Mouse (Mus musculus): ENCODE data around the gene Pigk. TPM values are rescaled to one million over a fixed set of nuclear protein-coding genes. Genes with fewer than 3 reads are reported as not detected.
A peak's percentile ranks its signal among the peaks of the same experiment; 100 is the strongest.

The Pigk gene
- polyA plus RNA-seq, 1 experiment from 2014 or later: 42.4 TPM

DNA sequence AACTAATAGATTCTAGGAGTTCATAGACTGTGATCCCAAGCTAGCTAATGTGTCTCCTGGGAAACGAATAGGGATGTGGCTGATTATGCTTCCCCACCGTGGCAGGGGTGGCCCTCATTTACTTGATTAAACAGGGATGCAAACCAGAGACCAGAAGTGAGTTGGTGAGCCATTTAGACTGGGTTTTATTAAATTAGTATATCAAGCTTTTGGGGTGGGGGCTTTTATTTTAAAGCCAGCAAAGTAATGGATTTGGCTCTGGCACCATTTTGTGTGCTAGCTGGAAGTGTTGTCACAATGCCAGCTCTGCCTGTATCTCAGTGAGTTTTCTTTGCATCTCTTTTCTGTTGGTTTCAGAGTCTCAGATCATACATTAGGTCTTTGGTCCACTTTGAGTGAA is 43.0 kb downstream of the Pigk start:
- no peak overlapping the region for H3K4me3 ChIP-seq (ENCODE audit: low read depth, low read length)
- WGBS: 65% methylated on average over 2 of the region's 2 CpGs
- no peak for ATAC-seq (ENCODE audit: insufficient read depth, low FRiP score, low TSS enrichment)
- no peak overlapping the region for H3K9ac ChIP-seq (ENCODE audit: low read length)
- no peaks in the 10 kb centered on the region for H3K9me3 ChIP-seq (ENCODE audit: control insufficient read depth, low read length)
- H3K4me1 ChIP-seq (ENCODE audit: control insufficient read depth, insufficient read depth, low read length): no peaks in the 10 kb centered on the region; the same call in 1 of the 2 replicates
- H3K27me3 ChIP-seq (ENCODE audit: control insufficient read depth, insufficient read depth, low read length): no peaks in the 10 kb centered on the region
- no peak for DNase-seq (ENCODE audit: low spot score)
- H3K4me2 ChIP-seq (ENCODE audit: low read depth): no peak overlapping the region
- no peaks in the 10 kb centered on the region for H3K36me3 ChIP-seq (ENCODE audit: control insufficient read depth, insufficient read depth, low read length)
- H3K27ac ChIP-seq (ENCODE audit: low read depth, low read length): no peak overlapping the region

DNA sequence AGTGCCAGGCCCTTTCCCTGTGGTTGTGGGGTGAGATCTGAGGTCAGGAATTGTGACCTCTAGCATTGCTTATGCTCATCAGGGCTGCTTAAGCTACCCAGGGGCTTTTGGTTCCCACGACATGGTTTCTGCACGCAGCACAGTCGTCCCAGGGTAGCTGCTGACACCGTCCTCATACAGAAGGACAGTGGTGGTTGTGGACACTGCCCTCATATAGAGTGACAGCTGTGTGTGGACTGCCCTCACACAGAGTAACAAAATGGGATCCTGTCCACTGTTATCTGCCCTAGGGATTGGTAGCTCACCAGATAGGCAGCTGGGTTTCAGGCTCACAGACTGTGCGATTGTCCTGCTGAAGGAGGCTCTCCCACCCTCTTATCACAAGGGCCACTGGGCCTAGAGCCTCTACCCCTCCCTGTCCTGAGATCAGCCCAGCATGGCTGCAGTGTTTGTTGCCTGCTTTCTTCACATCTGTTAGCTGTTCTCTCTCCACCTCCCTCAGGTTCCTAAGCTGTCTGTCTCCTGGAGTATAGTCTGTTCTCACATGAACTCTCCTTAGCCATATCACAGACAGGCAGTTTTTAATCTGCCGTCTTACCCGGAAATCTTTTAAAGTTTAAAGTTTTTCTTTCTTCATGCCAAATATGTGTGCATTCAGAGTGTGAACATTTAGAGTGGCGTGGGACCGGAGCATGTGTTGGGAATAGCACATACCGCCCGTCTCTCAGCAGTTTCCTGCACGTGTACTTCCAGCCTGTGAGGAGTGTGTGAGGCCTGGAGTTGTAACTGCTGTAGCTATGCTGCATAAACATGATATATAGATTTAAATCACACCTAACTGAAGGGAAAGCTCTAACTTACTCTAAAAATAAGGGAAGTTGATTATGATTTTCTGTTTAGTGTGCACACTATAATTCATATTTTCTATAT is 43.8 kb downstream of the Pigk start:
- WGBS: 82% methylated on average over 12 of the region's 12 CpGs
- 0 out of 2 replicates have a peak, but pooled peaks have one; percentile 21 for ATAC-seq (ENCODE audit: insufficient read depth, low FRiP score, low TSS enrichment)
- no peaks in the 10 kb centered on the region for H3K36me3 ChIP-seq (ENCODE audit: control insufficient read depth, insufficient read depth, low read length)

DNA sequence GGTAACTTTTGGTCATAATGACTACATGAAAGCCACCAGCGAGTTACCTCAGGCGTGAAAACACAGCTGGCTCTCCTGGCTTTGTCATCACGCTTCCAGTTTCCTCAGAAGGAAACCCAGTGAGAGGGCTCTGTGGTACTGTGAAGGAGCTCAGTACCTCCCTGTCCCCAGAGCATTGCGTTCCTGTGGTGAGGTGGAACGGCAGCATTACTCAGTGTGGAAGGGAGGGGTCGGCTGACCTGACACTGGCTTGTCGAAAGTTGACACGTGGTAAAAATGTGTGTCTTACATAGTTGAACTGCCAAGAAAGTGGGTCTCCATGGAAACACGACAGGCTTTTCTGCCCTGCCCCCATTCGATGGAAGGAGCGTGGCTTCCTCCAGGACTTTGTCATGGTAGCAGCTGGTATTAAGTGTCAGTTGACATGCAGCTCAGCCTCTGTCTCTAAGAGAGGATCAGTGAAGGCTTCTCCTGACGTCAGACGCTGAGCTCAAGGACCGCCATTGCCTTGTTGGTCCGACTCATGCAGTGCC is 44.7 kb downstream of the Pigk start:
- Histone ChIP-seq H3K9me3 (ENCODE audit: control insufficient read depth, low read length) (no peaks in the 10 kb centered on the region), H3K4me2 (ENCODE audit: low read depth) (no peak overlapping the region), H3K4me1 (ENCODE audit: control insufficient read depth, insufficient read depth, low read length) (peaks cover 2% of the 10 kb centered on the region; the same call in 1 of the 2 replicates), H3K4me3 (ENCODE audit: low read depth, low read length) (no peak overlapping the region), H3K36me3 (ENCODE audit: control insufficient read depth, insufficient read depth, low read length) (no peaks in the 10 kb centered on the region), H3K27ac (ENCODE audit: low read depth, low read length) (no peak overlapping the region), H3K9ac (ENCODE audit: low read length) (no peak overlapping the region), H3K27me3 (ENCODE audit: control insufficient read depth, insufficient read depth, low read length) (no peaks in the 10 kb centered on the region)
- no peak for DNase-seq (ENCODE audit: low spot score)
- WGBS: 63% methylated on average over 15 of the region's 15 CpGs
- ATAC-seq (ENCODE audit: insufficient read depth, low FRiP score, low TSS enrichment): no peak

More for the DNA sequence above, 43.8 kb downstream of the Pigk start:
- no peak for DNase-seq (ENCODE audit: low spot score)
- Histone ChIP-seq H3K27ac (ENCODE audit: low read depth, low read length) (peak overlapping the region; percentile 3; the same call in 1 of the 2 replicates), H3K9ac (ENCODE audit: low read length) (no peak overlapping the region), H3K4me3 (ENCODE audit: low read depth, low read length) (no peak overlapping the region), H3K4me1 (ENCODE audit: control insufficient read depth, insufficient read depth, low read length) (no peaks in the 10 kb centered on the region; the same call in 1 of the 2 replicates), H3K9me3 (ENCODE audit: control insufficient read depth, low read length) (no peaks in the 10 kb centered on the region), H3K27me3 (ENCODE audit: control insufficient read depth, insufficient read depth, low read length) (no peaks in the 10 kb centered on the region), H3K4me2 (ENCODE audit: low read depth) (no peak overlapping the region)

DNA sequence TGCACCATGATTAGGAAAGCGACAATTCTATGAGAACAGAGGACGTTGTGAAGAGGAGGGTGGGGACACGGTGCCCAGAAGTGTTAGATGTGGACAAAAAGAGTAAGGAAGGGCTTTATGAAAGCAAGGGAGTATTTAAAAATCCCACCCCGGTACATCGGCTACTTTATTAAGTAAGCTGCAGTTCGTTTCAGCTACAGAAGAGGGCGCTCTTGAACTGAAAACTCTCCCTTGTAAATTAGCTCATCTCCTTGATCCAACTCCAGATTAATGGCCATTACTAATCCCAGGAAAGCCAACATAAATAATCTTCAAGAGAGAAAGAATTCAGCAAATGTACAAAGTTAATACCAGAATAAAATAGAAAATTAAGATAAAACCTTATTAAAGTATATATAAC is 47.2 kb downstream of the Pigk start:
- peak; percentile 44 for DNase-seq (ENCODE audit: low spot score)
- Histone ChIP-seq H3K4me1 (ENCODE audit: control insufficient read depth, insufficient read depth, low read length) (peaks cover 3% of the 10 kb centered on the region; the same call in 1 of the 2 replicates), H3K9ac (ENCODE audit: low read length) (no peak overlapping the region)

DNA sequence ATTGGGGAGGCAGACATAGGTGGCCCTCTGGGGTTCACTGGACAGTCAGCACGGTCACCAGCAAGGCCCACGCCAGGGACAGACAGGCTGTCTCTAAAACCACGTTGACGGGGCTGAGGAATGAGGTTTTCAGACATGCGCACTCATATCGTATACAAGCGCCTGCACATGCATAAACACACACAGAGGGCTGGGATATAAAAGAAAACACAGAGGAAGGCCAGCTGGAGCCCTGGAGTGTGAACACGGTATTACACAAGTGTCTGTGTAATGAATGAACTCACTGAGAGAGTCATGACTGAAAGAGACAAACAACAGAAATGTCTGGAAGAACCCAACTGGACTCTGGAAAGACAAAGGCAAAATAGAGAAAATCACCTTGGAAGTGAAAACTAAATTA is 47.8 kb downstream of the Pigk start:
- no peak for ATAC-seq (ENCODE audit: insufficient read depth, low FRiP score, low TSS enrichment)
- no peak overlapping the region for H3K4me3 ChIP-seq (ENCODE audit: low read depth, low read length)
- 89% methylated on average over 8 of the region's 8 CpGs for WGBS
- no peaks in the 10 kb centered on the region for H3K27me3 ChIP-seq (ENCODE audit: control insufficient read depth, insufficient read depth, low read length)
- no peaks in the 10 kb centered on the region for H3K9me3 ChIP-seq (ENCODE audit: control insufficient read depth, low read length)
- H3K36me3 ChIP-seq (ENCODE audit: control insufficient read depth, insufficient read depth, low read length): no peaks in the 10 kb centered on the region
- H3K4me1 ChIP-seq (ENCODE audit: control insufficient read depth, insufficient read depth, low read length): peaks cover 3% of the 10 kb centered on the region; the same call in 1 of the 2 replicates
- no peak overlapping the region for H3K9ac ChIP-seq (ENCODE audit: low read length)
- H3K27ac ChIP-seq (ENCODE audit: low read depth, low read length): no peak overlapping the region
- DNase-seq (ENCODE audit: low spot score): no peak
- no peak overlapping the region for H3K4me2 ChIP-seq (ENCODE audit: low read depth)

More for the DNA sequence above, 47.2 kb downstream of the Pigk start:
- no peak overlapping the region for H3K4me2 ChIP-seq (ENCODE audit: low read depth)
- H3K27me3 ChIP-seq (ENCODE audit: control insufficient read depth, insufficient read depth, low read length): no peaks in the 10 kb centered on the region
- H3K27ac ChIP-seq (ENCODE audit: low read depth, low read length): no peak overlapping the region
- no peaks in the 10 kb centered on the region for H3K36me3 ChIP-seq (ENCODE audit: control insufficient read depth, insufficient read depth, low read length)
- H3K4me3 ChIP-seq (ENCODE audit: low read depth, low read length): no peak overlapping the region
- H3K9me3 ChIP-seq (ENCODE audit: control insufficient read depth, low read length): no peaks in the 10 kb centered on the region
- WGBS: 30% methylated on average over 7 of the region's 7 CpGs
- no peak for ATAC-seq (ENCODE audit: insufficient read depth, low FRiP score, low TSS enrichment)

DNA sequence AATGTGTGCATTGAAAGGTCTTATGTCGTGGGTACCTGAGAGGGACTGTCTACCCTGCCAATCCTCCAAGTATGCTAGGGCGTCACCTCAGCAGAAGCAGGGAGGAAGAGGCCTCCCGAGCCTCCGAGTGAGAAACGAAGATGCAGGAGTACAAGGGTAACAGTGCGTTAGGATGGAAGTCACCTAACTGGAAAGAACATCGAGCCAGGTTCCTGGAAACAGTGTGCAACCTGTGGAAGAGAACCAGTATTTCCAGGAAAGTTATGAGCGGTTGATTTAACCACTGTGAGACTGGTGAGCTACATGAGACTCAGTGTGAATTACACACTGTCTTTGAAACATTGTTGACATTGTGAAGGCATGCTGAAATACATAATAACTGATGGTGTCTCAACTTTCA is 48.4 kb downstream of the Pigk start:
- no peaks in the 10 kb centered on the region for H3K27me3 ChIP-seq (ENCODE audit: control insufficient read depth, insufficient read depth, low read length)
- no peak for DNase-seq (ENCODE audit: low spot score)
- WGBS: 87% methylated on average over 8 of the region's 8 CpGs
- peaks cover 3% of the 10 kb centered on the region; the same call in 1 of the 2 replicates for H3K4me1 ChIP-seq (ENCODE audit: control insufficient read depth, insufficient read depth, low read length)
- no peak overlapping the region for H3K4me3 ChIP-seq (ENCODE audit: low read depth, low read length)
- H3K36me3 ChIP-seq (ENCODE audit: control insufficient read depth, insufficient read depth, low read length): no peaks in the 10 kb centered on the region
- no peak for ATAC-seq (ENCODE audit: insufficient read depth, low FRiP score, low TSS enrichment)
- no peak overlapping the region for H3K9ac ChIP-seq (ENCODE audit: low read length)
- H3K4me2 ChIP-seq (ENCODE audit: low read depth): no peak overlapping the region
- H3K27ac ChIP-seq (ENCODE audit: low read depth, low read length): no peak overlapping the region
- H3K9me3 ChIP-seq (ENCODE audit: control insufficient read depth, low read length): no peaks in the 10 kb centered on the region

DNA sequence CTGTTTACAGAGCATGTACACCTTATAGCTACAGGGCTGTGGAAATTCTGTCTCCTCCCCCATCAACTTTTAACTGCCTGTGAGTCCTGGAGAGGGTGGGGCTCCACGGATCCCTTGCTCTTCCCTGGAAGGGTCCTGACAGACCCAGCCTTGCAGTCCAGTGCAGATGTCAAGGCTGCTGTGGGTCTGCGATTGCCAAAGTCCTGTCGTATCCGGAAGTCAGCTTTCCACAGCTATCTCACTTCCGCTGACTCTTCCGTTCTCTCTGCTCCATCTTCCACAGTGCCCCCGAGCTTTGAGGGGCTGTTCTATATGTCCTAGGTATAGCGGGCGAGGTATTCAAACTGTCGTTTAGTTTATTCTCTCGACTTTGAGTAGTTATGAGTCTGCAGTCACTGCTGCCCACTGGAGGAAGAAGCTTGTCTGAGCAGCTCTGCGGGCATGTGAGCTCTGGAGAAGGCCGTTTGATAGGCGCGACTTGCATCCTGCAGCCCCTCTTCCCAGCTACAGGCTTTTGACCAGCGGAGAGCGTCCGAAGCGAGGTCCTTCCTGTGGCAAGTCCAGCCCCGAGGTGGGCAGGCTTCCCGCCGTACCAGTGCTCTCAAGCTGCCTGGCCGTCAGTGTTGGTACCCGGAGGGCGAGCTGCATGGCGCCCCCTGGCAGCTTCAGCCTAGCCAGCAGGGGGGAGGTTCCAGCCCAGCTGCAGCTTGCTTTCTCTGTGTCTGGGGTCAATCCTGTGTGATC is 49.4 kb downstream of the Pigk start:
- ATAC-seq (ENCODE audit: insufficient read depth, low FRiP score, low TSS enrichment) (no peak), DNase-seq (ENCODE audit: low spot score) (peak; percentile 54)
- 47% methylated on average over 26 of the region's 26 CpGs for WGBS
- Histone ChIP-seq H3K36me3 (ENCODE audit: control insufficient read depth, insufficient read depth, low read length) (no peaks in the 10 kb centered on the region), H3K9me3 (ENCODE audit: control insufficient read depth, low read length) (no peaks in the 10 kb centered on the region), H3K4me1 (ENCODE audit: control insufficient read depth, insufficient read depth, low read length) (peaks cover 3% of the 10 kb centered on the region; the same call in 1 of the 2 replicates), H3K4me3 (ENCODE audit: low read depth, low read length) (no peak overlapping the region), H3K9ac (ENCODE audit: low read length) (peak overlapping the region; percentile 22; the same call in 1 of the 2 replicates), H3K4me2 (ENCODE audit: low read depth) (peak overlapping the region; percentile 26; the same call in 1 of the 2 replicates), H3K27ac (ENCODE audit: low read depth, low read length) (no peak overlapping the region), H3K27me3 (ENCODE audit: control insufficient read depth, insufficient read depth, low read length) (no peaks in the 10 kb centered on the region)

DNA sequence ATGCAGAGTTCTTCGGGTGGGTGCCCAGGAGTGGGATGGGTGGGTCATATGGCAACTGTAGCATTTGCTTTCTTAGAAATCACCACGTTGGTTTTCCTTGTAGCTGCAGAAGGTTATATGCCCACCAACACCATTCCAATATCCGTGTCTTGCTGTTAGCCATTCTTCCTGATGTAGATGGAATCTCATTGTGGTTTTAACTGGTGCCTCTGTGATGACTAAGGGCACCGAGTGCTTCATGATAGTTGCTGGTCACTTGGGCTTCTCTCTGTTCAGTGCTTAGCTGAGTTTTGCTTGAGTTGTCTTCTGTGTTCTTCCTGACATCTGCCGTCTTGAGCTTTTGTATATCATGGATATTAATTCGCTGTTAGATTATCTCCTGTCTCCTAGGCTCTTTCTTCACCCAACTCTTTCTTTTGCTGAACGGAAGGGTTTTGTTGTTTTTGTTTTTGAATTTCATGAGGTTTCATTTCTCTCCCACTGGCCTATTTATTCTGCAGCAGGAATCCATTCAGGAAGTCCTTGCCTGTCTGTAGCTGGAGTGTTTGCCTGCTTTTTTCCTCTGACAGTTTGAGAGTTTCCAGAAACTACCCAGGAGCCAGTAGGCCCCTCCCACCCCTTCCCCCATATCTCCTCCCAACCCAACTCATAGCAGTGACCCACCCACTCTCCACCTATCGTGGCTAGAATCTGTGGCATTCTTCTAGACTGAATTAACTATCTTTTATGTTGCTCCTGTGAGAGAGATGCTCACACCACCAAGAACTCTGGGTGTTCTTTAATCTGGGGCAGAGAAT is 50.8 kb downstream of the Pigk start:
- Histone ChIP-seq H3K4me1 (ENCODE audit: control insufficient read depth, insufficient read depth, low read length) (peaks cover 3% of the 10 kb centered on the region; the same call in 1 of the 2 replicates), H3K27me3 (ENCODE audit: control insufficient read depth, insufficient read depth, low read length) (no peaks in the 10 kb centered on the region), H3K4me2 (ENCODE audit: low read depth) (no peak overlapping the region), H3K4me3 (ENCODE audit: low read depth, low read length) (no peak overlapping the region), H3K27ac (ENCODE audit: low read depth, low read length) (no peak overlapping the region), H3K36me3 (ENCODE audit: control insufficient read depth, insufficient read depth, low read length) (no peaks in the 10 kb centered on the region), H3K9ac (ENCODE audit: low read length) (no peak overlapping the region), H3K9me3 (ENCODE audit: control insufficient read depth, low read length) (no peaks in the 10 kb centered on the region)
- no peak for ATAC-seq (ENCODE audit: insufficient read depth, low FRiP score, low TSS enrichment)
- WGBS: 84% methylated on average over 8 of the region's 8 CpGs
- no peak for DNase-seq (ENCODE audit: low spot score)

All from neural tube, embryonic 11.5 days (tissue).